Mouse (Mus musculus) hindbrain, embryonic 16.5 days (tissue): Measurements from ENCODE around the gene Bcat2. TPM values are rescaled to one million over a fixed set of nuclear protein-coding genes. Genes with fewer than 3 reads are reported as not detected.

Experiments
- ATAC-seq: fragments of 200-750 bp; cut with Nextera tagmentation; 2 replicates; pipeline ENCODE4 v1.8.0; 2017; ENCODE audit warnings: moderate TSS enrichment, moderate library complexity
- H3K27ac ChIP-seq: fragments of 300-500 bp; sonication (generic); 2 replicates; pipeline ENCODE4 v1.5.1; 2014; ENCODE audit warnings: low read depth, mild to moderate bottlenecking, control low read depth, low read length, moderate library complexity
- H3K27me3 ChIP-seq: fragments of 300-500 bp; sonication (generic); replicated peaks from 2 replicates; pipeline ENCODE4 v1.6.1; 2014; ENCODE audit warnings: low read length; ENCODE audit not compliant: control insufficient read depth, insufficient read depth
- H3K36me3 ChIP-seq: fragments of 300-500 bp; sonication (generic); 2 replicates; pipeline ENCODE4 v1.6.1; 2014; ENCODE audit warnings: mild to moderate bottlenecking, low read length, moderate library complexity, mixed read lengths; ENCODE audit not compliant: control insufficient read depth, insufficient read depth
- H3K4me1 ChIP-seq: fragments of 300-500 bp; sonication (generic); 2 replicates; pipeline ENCODE4 v1.6.1; 2014; ENCODE audit warnings: low read depth, low read length; ENCODE audit not compliant: control insufficient read depth, insufficient read depth
- H3K4me2 ChIP-seq: fragments of 300-500 bp; sonication (generic); 2 replicates; pipeline ENCODE4 v1.6.1; 2014; ENCODE audit warnings: mild to moderate bottlenecking, low read length, control low read depth, moderate library complexity
- H3K4me3 ChIP-seq: fragments of 300-500 bp; sonication (generic); 2 replicates; pipeline ENCODE4 v1.5.1; 2014; ENCODE audit warnings: mild to moderate bottlenecking, low read length, control low read depth, moderate library complexity
- H3K9ac ChIP-seq: fragments of 300-500 bp; sonication (generic); 2 replicates; pipeline ENCODE4 v1.6.1; 2014; ENCODE audit warnings: low read depth, mild to moderate bottlenecking, control low read depth, low read length, moderate library complexity
- H3K9me3 ChIP-seq: fragments of 300-500 bp; sonication (generic); 2 replicates; pipeline ENCODE4 v1.6.1; 2014; ENCODE audit warnings: mild to moderate bottlenecking, low read length, moderate library complexity; ENCODE audit not compliant: control insufficient read depth
- WGBS: fragments of 180-500 bp; shearing (Covaris S2); extraction: QIAGEN DNeasy Blood & Tissue Kit; methylation state at CpG from one replicate; pipeline ENCODE4 v1.1.7; 2014; 5-methylcytosine and 5-hydroxymethylcytosine counted together
- polyA plus RNA-seq: library from polyadenylated mRNA; unstranded; fragments of >200 nt; fragmentation: Nextera tagmentation; extraction: Ambion mirVana; gene quantifications from 2 replicates; pipeline ENCODE4 v1.2.1, GENCODE M21; 2015

Gene Bcat2
- polyA plus RNA-seq, 1 experiment from 2014 or later, result 22.7 TPM

GRCm38 (mm10) chr7:45627261-45627660, 57.3 kb downstream of the Bcat2 start, which contains the start of gene Rasip1:
Gene Rasip1, plus strand, starts transcription at chr7:45627488.
- H3K4me3 ChIP-seq, result peak within 1 kb of the TSS; percentile 51
- peak within 1 kb of the TSS; percentile 75 for H3K9ac ChIP-seq
- H3K4me1 ChIP-seq, result peaks cover 4% of the 10 kb centered on the region
- 0 out of 2 replicates have a peak, but pooled peaks cover 2% of the 10 kb centered on the region for H3K27me3 ChIP-seq
- H3K27ac ChIP-seq, result peak within 1 kb of the TSS; percentile 82
- ATAC-seq, result no peak
- no peaks in the 10 kb centered on the region for H3K36me3 ChIP-seq
- H3K4me2 ChIP-seq, result peak within 1 kb of the TSS; percentile 84
- H3K9me3 ChIP-seq, result no peaks in the 10 kb centered on the region
- 87% methylated on average over 9 of the region's 9 CpGs for WGBS

GRCm38 (mm10) chr7:45628364-45629294, 58.7 kb downstream of the Bcat2 start:
- Histone ChIP-seq H3K36me3 (no peaks in the 10 kb centered on the region), H3K9me3 (no peaks in the 10 kb centered on the region), H3K27ac (peak overlapping the region; percentile 82), H3K4me2 (peak overlapping the region; percentile 84), H3K4me3 (peak overlapping the region; percentile 51), H3K27me3 (0 out of 2 replicates have a peak, but pooled peaks cover 2% of the 10 kb centered on the region), H3K4me1 (peaks cover 9% of the 10 kb centered on the region), H3K9ac (peak overlapping the region; percentile 75)
- WGBS, result under 1% methylated on average over 88 of the region's 105 CpGs
- peak; percentile 89 for ATAC-seq

- 67% methylated on average over 23 of the region's 23 CpGs for WGBS
- no peaks in the 10 kb centered on the region for H3K9me3 ChIP-seq
- no peak overlapping the region for H3K27ac ChIP-seq
- no peak for ATAC-seq
- H3K4me2 ChIP-seq, result no peak overlapping the region
- no peak overlapping the region for H3K4me3 ChIP-seq
- H3K9ac ChIP-seq, result no peak overlapping the region
- H3K36me3 ChIP-seq, result no peaks in the 10 kb centered on the region
- 0 out of 2 replicates have a peak, but pooled peaks cover 2% of the 10 kb centered on the region for H3K27me3 ChIP-seq
- peaks cover 9% of the 10 kb centered on the region for H3K4me1 ChIP-seq
Measured at GRCm38 (mm10) chr7:45630064-45630907, 60.3 kb downstream of the Bcat2 start.

GRCm38 (mm10) chr7:45632499-45632898, 62.5 kb downstream of the Bcat2 start:
- H3K9me3 ChIP-seq, result no peaks in the 10 kb centered on the region
- H3K4me2 ChIP-seq, result peak overlapping the region; percentile 53
- WGBS, result 18% methylated on average over 35 of the region's 35 CpGs
- H3K36me3 ChIP-seq, result peaks cover 7% of the 10 kb centered on the region
- H3K9ac ChIP-seq, result peak overlapping the region; percentile 54
- H3K4me1 ChIP-seq, result peaks cover 9% of the 10 kb centered on the region
- 0 out of 2 replicates have a peak, but pooled peaks cover 2% of the 10 kb centered on the region for H3K27me3 ChIP-seq
- no peak overlapping the region for H3K27ac ChIP-seq
- H3K4me3 ChIP-seq, result peak overlapping the region; percentile 22
- no peak for ATAC-seq

GRCm38 (mm10) chr7:45634946-45635681, 65.2 kb downstream of the Bcat2 start:
- H3K9ac ChIP-seq, result no peak overlapping the region
- H3K4me1 ChIP-seq, result peaks cover 11% of the 10 kb centered on the region
- no peak for ATAC-seq
- H3K36me3 ChIP-seq, result peaks cover 7% of the 10 kb centered on the region
- H3K9me3 ChIP-seq, result no peaks in the 10 kb centered on the region
- H3K27ac ChIP-seq, result no peak overlapping the region
- WGBS, result 88% methylated on average over 11 of the region's 11 CpGs
- H3K4me3 ChIP-seq, result no peak overlapping the region
- 0 out of 2 replicates have a peak, but pooled peaks cover 2% of the 10 kb centered on the region for H3K27me3 ChIP-seq
- no peak overlapping the region for H3K4me2 ChIP-seq

GRCm38 (mm10) chr7:45635711-45636688, 66.0 kb downstream of the Bcat2 start:
- ATAC-seq, result no peak
- H3K27me3 ChIP-seq, result 0 out of 2 replicates have a peak, but pooled peaks cover 2% of the 10 kb centered on the region
- no peak overlapping the region for H3K27ac ChIP-seq
- no peak overlapping the region for H3K4me2 ChIP-seq
- no peak overlapping the region for H3K9ac ChIP-seq
- no peaks in the 10 kb centered on the region for H3K9me3 ChIP-seq
- WGBS, result 83% methylated on average over 15 of the region's 15 CpGs
- H3K4me3 ChIP-seq, result no peak overlapping the region
- H3K4me1 ChIP-seq, result peaks cover 14% of the 10 kb centered on the region
- peaks cover 7% of the 10 kb centered on the region for H3K36me3 ChIP-seq

- Histone ChIP-seq H3K4me2 (peak overlapping the region; percentile 68), H3K4me3 (no peak overlapping the region), H3K9me3 (no peaks in the 10 kb centered on the region), H3K27me3 (no peaks in the 10 kb centered on the region), H3K4me1 (peaks cover 15% of the 10 kb centered on the region), H3K9ac (no peak overlapping the region), H3K36me3 (peaks cover 7% of the 10 kb centered on the region), H3K27ac (no peak overlapping the region)
- WGBS, result 98% methylated on average over 6 of the region's 6 CpGs
- ATAC-seq, result no peak
Measured at GRCm38 (mm10) chr7:45637710-45638109, 67.8 kb downstream of the Bcat2 start.
